16 mouse cellular contexts compared by ENCODE assay signal in genomic region chr2:181120922-181121449, GRCm38 (mm10). TPM values are rescaled to one million over a fixed set of nuclear protein-coding genes. Genes with fewer than 3 reads are reported as not detected.
DNase-seq lines count a peak whose midpoint lies in the region; ATAC-seq and TF ChIP-seq lines count a peak whose summit lies in the region.
"Had no signal": no experiment of that assay in that cellular context is flagged by ENCODE, and none has a peak within 500 bp of the region (broad histone marks: within the 10 kb centered on the region; RNA-seq: fewer than 3 reads in every experiment).

No protein-coding gene starts in this region.

- H3K4me2 ChIP-seq in hindbrain, embryonic 12.5 days (replicated peaks), result no peak overlapping the region
- H3K4me2 ChIP-seq in midbrain, embryonic 16.5 days (ENCODE audit: low read length), result peak overlapping the region; percentile 13; the same call in 1 of the 2 replicates
- H3K4me2 ChIP-seq: heart, embryonic 15.5 days; liver, embryonic 12.5 days had no signal

- peak; percentile 63 to 71 for DNase-seq in left cerebral cortex, postnatal 14 days (ENCODE audit: low spot score in 2 of 2)
- DNase-seq in left cerebral cortex, postnatal 36 days (ENCODE audit: low spot score in 2 of 2), result no peak
- no peak for DNase-seq in embryonic facial prominence, embryonic 10.5 days (ENCODE audit: low spot score)
- no peak for DNase-seq in spleen, postnatal 14 days (ENCODE audit: low spot score in 2 of 2)
- DNase-seq in ovary, postnatal 10 days (ENCODE audit: low spot score), result no peak
- no peak for DNase-seq in thymus, adult 2 months
- DNase-seq: adrenal gland, postnatal 14 days; cerebellum, adult 8-10 months; gastrocnemius, postnatal 25 days; lung, postnatal 4 days had no signal

- TF ChIP-seq POLR2A in thymus, adult 2 months (IDR thresholded peaks at IDR 0.05; ENCODE audit: control insufficient read depth, extremely low read depth, insufficient read depth, low read length, poor library complexity), result no peak

- no peak overlapping the region for H3K4me3 ChIP-seq in embryonic facial prominence, embryonic 10.5 days
- H3K4me3 ChIP-seq in hindbrain, embryonic 12.5 days, result no peak overlapping the region
- no peak overlapping the region for H3K4me3 ChIP-seq in midbrain, embryonic 16.5 days (ENCODE audit: low read depth, low read length)
- no peak overlapping the region for H3K4me3 ChIP-seq in thymus, adult 2 months (ENCODE audit: control insufficient read depth, insufficient read depth, low read length)
- H3K4me3 ChIP-seq: heart, embryonic 15.5 days; liver, embryonic 12.5 days had no signal

- intact Hi-C loops in left cerebral cortex, postnatal 14 days (cut with DNase I), result loop anchor here (2.0 kb wide), 1 partner anchor 36 kb away; the partner anchor contains the start of gene Eef1a2
- intact Hi-C loops in left cerebral cortex, postnatal 36 days (cut with DNase I), result loop anchor here (2.0 kb wide), 1 partner anchor 36 kb away; the partner anchor contains the start of gene Eef1a2

- peaks cover 13% of the 10 kb centered on the region for H3K4me1 ChIP-seq in embryonic facial prominence, embryonic 10.5 days
- H3K4me1 ChIP-seq in hindbrain, embryonic 12.5 days, result peaks cover 55% of the 10 kb centered on the region
- H3K4me1 ChIP-seq in midbrain, embryonic 16.5 days (ENCODE audit: control insufficient read depth, insufficient read depth, low read length), result peaks cover 58% of the 10 kb centered on the region
- no peaks in the 10 kb centered on the region for H3K4me1 ChIP-seq in thymus, adult 2 months (replicated peaks; ENCODE audit: control insufficient read depth, insufficient read depth, low read length)
- H3K4me1 ChIP-seq: heart, embryonic 15.5 days; liver, embryonic 12.5 days had no signal

- TF ChIP-seq CTCF in thymus, adult 2 months (IDR thresholded peaks at IDR 0.05; ENCODE audit: borderline replicate concordance, control insufficient read depth, extremely low read depth, insufficient read depth, low read length, poor library complexity), result no peak

- H3K27me3 ChIP-seq in embryonic facial prominence, embryonic 10.5 days (replicated peaks; ENCODE audit: low read depth, poor library complexity, severe bottlenecking), result no peaks in the 10 kb centered on the region
- no peaks in the 10 kb centered on the region for H3K27me3 ChIP-seq in hindbrain, embryonic 12.5 days
- H3K27me3 ChIP-seq in midbrain, embryonic 16.5 days (ENCODE audit: control insufficient read depth, insufficient read depth, low read depth, low read length), result no peaks in the 10 kb centered on the region
- no peaks in the 10 kb centered on the region for H3K27me3 ChIP-seq in thymus, adult 2 months (ENCODE audit: control insufficient read depth, insufficient read depth, low read length)

- no peaks in the 10 kb centered on the region for H3K9me3 ChIP-seq in embryonic facial prominence, embryonic 10.5 days
- H3K9me3 ChIP-seq in hindbrain, embryonic 12.5 days (replicated peaks), result no peaks in the 10 kb centered on the region
- no peaks in the 10 kb centered on the region for H3K9me3 ChIP-seq in midbrain, embryonic 16.5 days (replicated peaks; ENCODE audit: control insufficient read depth, low read length, poor library complexity, severe bottlenecking)
- H3K9me3 ChIP-seq: heart, embryonic 15.5 days; liver, embryonic 12.5 days had no signal

- 83% methylated on average over 4 of the region's 4 CpGs for WGBS in embryonic facial prominence, embryonic 10.5 days
- whole genome bisulfite sequencing in hindbrain, embryonic 12.5 days, result 63% methylated on average over 4 of the region's 4 CpGs
- WGBS in midbrain, embryonic 16.5 days, result 48% methylated on average over 4 of the region's 4 CpGs
- 86% methylated on average over 4 of the region's 4 CpGs for WGBS in thymus, adult 2 months

- peak; percentile 76 for ATAC-seq in hindbrain, embryonic 12.5 days (ENCODE audit: low FRiP score)
- ATAC-seq in midbrain, embryonic 16.5 days, result peak; percentile 76
- ATAC-seq: liver, embryonic 12.5 days; Patski had no signal

- 0 out of 2 replicates have a peak overlapping the region, but pooled peaks have one; percentile 10 for H3K27ac ChIP-seq in embryonic facial prominence, embryonic 10.5 days (replicated peaks)
- H3K27ac ChIP-seq in hindbrain, embryonic 12.5 days, result peak overlapping the region; percentile 72
- H3K27ac ChIP-seq in midbrain, embryonic 16.5 days (ENCODE audit: low read length), result peak overlapping the region; percentile 84
- no peak overlapping the region for H3K27ac ChIP-seq in thymus, adult 2 months (ENCODE audit: control insufficient read depth, insufficient read depth, low read length)
- H3K27ac ChIP-seq: heart, embryonic 15.5 days; liver, embryonic 12.5 days had no signal

- no peak overlapping the region for H3K9ac ChIP-seq in hindbrain, embryonic 12.5 days
- no peak overlapping the region; the same call in 1 of the 2 replicates for H3K9ac ChIP-seq in midbrain, embryonic 16.5 days (ENCODE audit: low read depth, low read length)
- H3K9ac ChIP-seq: heart, embryonic 15.5 days; liver, embryonic 12.5 days had no signal

- H3K36me3 ChIP-seq in embryonic facial prominence, embryonic 10.5 days (replicated peaks), result no peaks in the 10 kb centered on the region
- H3K36me3 ChIP-seq in hindbrain, embryonic 12.5 days, result no peaks in the 10 kb centered on the region
- H3K36me3 ChIP-seq in midbrain, embryonic 16.5 days (ENCODE audit: control insufficient read depth, insufficient read depth, low read length), result no peaks in the 10 kb centered on the region
- H3K36me3 ChIP-seq in thymus, adult 2 months (ENCODE audit: control insufficient read depth, insufficient read depth, low read length), result no peaks in the 10 kb centered on the region
- H3K36me3 ChIP-seq: heart, embryonic 15.5 days; liver, embryonic 12.5 days had no signal

RNA-seq across cellular contexts. Expression of gene Kcnq2, which starts 14.1 kb away (rescaled TPM):
- total RNA-seq in left cerebral cortex, postnatal 14 days (2021), result 100 to 1,000 TPM; 179 to 188 TPM
- total RNA-seq in left cerebral cortex, postnatal 36 days (2021), result 100 to 1,000 TPM; 225 to 264 TPM
- polyA plus RNA-seq in embryonic facial prominence, embryonic 10.5 days (2016; fragmentation: Nextera tagmentation; extraction: Ambion mirVana), result 1.8 and 1.9 TPM in 2 replicates
- 41.7 and 43.1 TPM in 2 replicates for polyA plus RNA-seq in hindbrain, embryonic 12.5 days (2016; fragmentation: Nextera tagmentation; extraction: Ambion mirVana)
- 50.2 and 50.8 TPM in 2 replicates for polyA plus RNA-seq in midbrain, embryonic 16.5 days (2015; fragmentation: Nextera tagmentation; extraction: Ambion mirVana)
- polyA plus RNA-seq in thymus, adult 2 months (2012; rRNA removed), result 0.24 and 0.32 TPM in 2 replicates
- total RNA-seq: gastrocnemius, postnatal 25 days had no signal
- polyA plus RNA-seq: kidney, embryonic 14.5 days had no signal

RNA-seq across cellular contexts. Expression of gene Eef1a2, which starts 35.8 kb away (rescaled TPM):
- 1,000 to 10,000 TPM; 1,193 to 1,221 TPM for total RNA-seq in left cerebral cortex, postnatal 14 days (2021)
- total RNA-seq in left cerebral cortex, postnatal 36 days (2021), result 1,000 to 10,000 TPM; 1,312 to 1,553 TPM
- polyA plus RNA-seq in embryonic facial prominence, embryonic 10.5 days (2016; fragmentation: Nextera tagmentation; extraction: Ambion mirVana), result 0.11 TPM in 1 of 2 replicates, not detected in the other
- polyA plus RNA-seq in hindbrain, embryonic 12.5 days (2016; fragmentation: Nextera tagmentation; extraction: Ambion mirVana), result 2.3 and 2.5 TPM in 2 replicates
- polyA plus RNA-seq in midbrain, embryonic 16.5 days (2015; fragmentation: Nextera tagmentation; extraction: Ambion mirVana), result 10.0 and 11.0 TPM in 2 replicates
- polyA plus RNA-seq in thymus, adult 2 months (2012; rRNA removed), result 2.7 and 42.5 TPM in 2 replicates
- polyA plus RNA-seq: kidney, embryonic 14.5 days; liver, embryonic 12.5 days; Patski had no signal

Comparison
In these comparisons a context has a peak if more than half of its experiments do, and no peak if none do; other contexts are left out.
1. DNase-seq: peak in left cerebral cortex, postnatal 14 days (2 of 2); none in left cerebral cortex, postnatal 36 days (0 of 2), embryonic facial prominence, embryonic 10.5 days (single experiment), spleen, postnatal 14 days (0 of 2), ovary, postnatal 10 days (single experiment) and thymus, adult 2 months (single experiment).
2. RNA of gene Kcnq2, which starts 14.1 kb away (polyA plus RNA-seq): 50.2 to 50.8 TPM in midbrain, embryonic 16.5 days and 41.7 to 43.1 TPM in hindbrain, embryonic 12.5 days; 1.8 to 1.9 TPM in embryonic facial prominence, embryonic 10.5 days and 0.24 to 0.32 TPM in thymus, adult 2 months; every median in the first group is over 10 times any median in the second.